Mouse (Mus musculus) brown adipose tissue, adult 24 weeks (tissue): ENCODE measurements around the gene Yju2. TPM values are rescaled to one million over a fixed set of nuclear protein-coding genes. Genes with fewer than 3 reads are reported as not detected.
A peak's percentile ranks its signal among the peaks of the same experiment; 100 is the strongest.

Experiments used
- H3K27ac ChIP-seq: fragments of 200-500 bp; replicated peaks from 2 replicates; pipeline ENCODE4 v1.5.1; 2012; ENCODE audit warnings: low read depth, mild to moderate bottlenecking, low read length
- H3K4me1 ChIP-seq: fragments of 200-500 bp; 2 replicates; pipeline ENCODE4 v1.6.1; 2012; ENCODE audit warnings: low read length, mixed read lengths; ENCODE audit not compliant: control insufficient read depth, insufficient read depth, insufficient read length
- H3K4me3 ChIP-seq: fragments of 200-500 bp; 2 replicates; pipeline ENCODE4 v1.5.1; 2012; ENCODE audit warnings: low read depth, mild to moderate bottlenecking, low read length, moderate library complexity; ENCODE audit not compliant: insufficient read depth
- polyA plus RNA-seq: library from polyadenylated mRNA; stranded (reverse); fragments of >200 nt; gene quantifications from 2 replicates; pipeline ENCODE4 v1.2.4, GENCODE M21; 2012; ENCODE audit not compliant: missing spikeins, insufficient read depth, insufficient read length

Yju2 gene
- polyA plus RNA-seq, 1 experiment = 4.6 TPM

GRCm38 (mm10) chr17:55956129-55956528 is 2.8 kb upstream of the Yju2 start:
- no peaks in the 10 kb centered on the region; the same call in 1 of the 2 replicates for H3K4me1 ChIP-seq
- no peak overlapping the region for H3K27ac ChIP-seq
- H3K4me3 ChIP-seq = no peak overlapping the region

GRCm38 (mm10) chr17:55956591-55956990 is 2.3 kb upstream of the Yju2 start:
- Histone ChIP-seq H3K4me3 (no peak overlapping the region), H3K4me1 (no peaks in the 10 kb centered on the region; the same call in 1 of the 2 replicates), H3K27ac (no peak overlapping the region)

DNA sequence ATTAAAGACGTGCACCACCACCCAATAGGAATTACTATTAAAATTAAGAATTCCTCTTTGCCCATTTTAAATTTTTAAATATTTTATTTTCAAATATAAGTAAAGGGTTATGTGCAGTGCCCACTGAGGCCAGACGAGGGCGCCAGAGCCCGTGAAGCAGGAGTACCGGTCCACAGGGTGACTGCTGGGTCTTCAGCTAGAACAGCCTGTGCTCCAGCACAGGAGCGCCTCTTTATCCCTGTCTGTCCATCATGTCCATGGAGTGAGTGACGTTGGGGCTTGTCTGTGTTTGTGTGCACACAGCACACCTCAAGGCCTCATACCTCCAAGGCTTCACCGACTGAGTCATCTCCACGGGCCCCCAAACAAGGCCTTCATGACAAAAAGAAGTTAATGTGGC is 1.7 kb upstream of the Yju2 start:
- Histone ChIP-seq H3K4me1 (no peaks in the 10 kb centered on the region; the same call in 1 of the 2 replicates), H3K27ac (no peak overlapping the region), H3K4me3 (no peak overlapping the region)

GRCm38 (mm10) chr17:55957726-55958583 is 944 bp upstream of the Yju2 start:
- Histone ChIP-seq H3K4me1 (no peaks in the 10 kb centered on the region; the same call in 1 of the 2 replicates), H3K27ac (peak overlapping the region; percentile 65), H3K4me3 (peak overlapping the region; percentile 51)

- peak overlapping the region; percentile 51 for H3K4me3 ChIP-seq
- H3K4me1 ChIP-seq = no peaks in the 10 kb centered on the region; the same call in 1 of the 2 replicates
- H3K27ac ChIP-seq = peak overlapping the region; percentile 65
Measured at GRCm38 (mm10) chr17:55958584-55958886, 364 bp upstream of the Yju2 start.

DNA sequence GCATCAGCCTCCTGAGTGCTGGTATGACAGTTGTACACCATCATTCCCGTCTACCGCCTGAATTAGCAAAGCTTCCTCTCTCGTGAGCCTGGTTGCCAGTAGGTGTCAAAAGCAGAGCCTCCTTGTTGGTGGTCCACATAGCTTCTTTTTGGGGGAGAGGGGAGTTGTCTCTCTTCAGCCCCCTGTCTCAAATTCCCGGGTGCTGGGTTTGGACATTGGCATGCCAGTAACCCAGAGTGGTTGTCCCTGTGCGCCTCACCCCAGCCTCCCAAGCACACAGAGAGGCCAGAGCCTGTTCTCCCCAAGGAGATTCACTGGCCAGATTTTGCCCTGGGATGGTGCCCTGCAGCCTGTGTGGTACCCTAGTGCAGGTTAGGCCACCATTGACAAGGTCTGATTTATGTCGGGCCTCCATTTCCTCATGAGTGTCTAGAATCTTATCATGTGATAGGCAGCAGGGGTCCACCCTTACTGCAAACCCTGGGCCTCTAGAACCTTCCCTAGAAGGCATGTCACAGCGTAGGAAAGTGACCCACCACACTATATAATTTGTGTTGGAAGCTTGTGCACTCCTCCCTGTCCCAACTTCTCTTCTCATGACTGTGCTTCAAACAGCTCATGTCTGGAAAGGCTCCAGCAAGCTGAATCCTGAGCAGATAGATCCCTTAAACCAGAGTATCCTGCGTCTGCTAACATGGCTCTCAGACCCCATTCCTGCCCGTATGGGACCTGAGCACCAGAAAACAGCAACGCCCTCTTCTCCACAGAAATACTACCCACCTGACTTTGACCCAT is 1.2 kb downstream of the Yju2 start:
- Histone ChIP-seq H3K27ac (no peak overlapping the region; the same call in 1 of the 2 replicates), H3K4me3 (peak overlapping the region; percentile 46), H3K4me1 (no peaks in the 10 kb centered on the region; the same call in 1 of the 2 replicates)

DNA sequence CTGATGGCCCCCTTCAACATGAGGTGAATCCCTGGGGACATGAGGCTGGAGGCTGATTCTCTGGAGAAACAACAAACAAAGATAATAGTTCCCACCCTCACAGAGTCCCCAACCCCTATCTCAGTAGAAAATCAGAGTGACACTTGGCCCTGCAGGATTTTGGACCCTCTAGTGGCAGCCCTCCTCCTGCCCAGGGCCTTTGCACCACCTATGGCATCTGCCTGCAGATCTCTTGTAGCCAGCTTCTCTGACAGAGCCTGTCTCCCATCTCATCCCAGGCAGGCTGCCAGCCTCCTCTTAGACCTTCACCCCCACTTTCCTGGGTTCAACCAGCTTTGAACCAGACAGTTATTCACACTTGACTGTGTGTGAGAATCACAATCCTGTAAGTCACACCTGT is 1.9 kb downstream of the Yju2 start:
- H3K4me3 ChIP-seq = no peak overlapping the region
- H3K27ac ChIP-seq = no peak overlapping the region
- no peaks in the 10 kb centered on the region; the same call in 1 of the 2 replicates for H3K4me1 ChIP-seq

DNA sequence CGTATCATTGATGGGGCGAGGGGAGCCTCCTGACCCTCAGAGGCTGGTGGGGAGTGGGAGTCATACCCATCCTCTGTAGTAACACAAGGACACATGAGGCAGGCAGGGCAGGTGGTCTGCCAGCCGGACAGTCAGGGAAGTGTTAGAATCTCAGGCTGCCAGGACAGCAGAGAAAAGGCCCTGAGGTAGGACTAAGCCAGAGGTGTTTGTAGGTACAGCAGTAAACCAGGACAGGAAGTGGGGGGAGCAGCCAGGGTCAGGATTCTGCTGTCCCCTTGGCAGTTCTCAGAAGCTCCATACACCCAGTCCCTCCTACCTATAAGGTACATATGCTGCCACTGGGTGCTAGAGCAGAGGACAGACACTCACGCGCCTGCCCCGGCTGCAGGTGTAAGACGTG is 2.7 kb downstream of the Yju2 start:
- no peaks in the 10 kb centered on the region; the same call in 1 of the 2 replicates for H3K4me1 ChIP-seq
- H3K4me3 ChIP-seq = no peak overlapping the region
- H3K27ac ChIP-seq = no peak overlapping the region

DNA sequence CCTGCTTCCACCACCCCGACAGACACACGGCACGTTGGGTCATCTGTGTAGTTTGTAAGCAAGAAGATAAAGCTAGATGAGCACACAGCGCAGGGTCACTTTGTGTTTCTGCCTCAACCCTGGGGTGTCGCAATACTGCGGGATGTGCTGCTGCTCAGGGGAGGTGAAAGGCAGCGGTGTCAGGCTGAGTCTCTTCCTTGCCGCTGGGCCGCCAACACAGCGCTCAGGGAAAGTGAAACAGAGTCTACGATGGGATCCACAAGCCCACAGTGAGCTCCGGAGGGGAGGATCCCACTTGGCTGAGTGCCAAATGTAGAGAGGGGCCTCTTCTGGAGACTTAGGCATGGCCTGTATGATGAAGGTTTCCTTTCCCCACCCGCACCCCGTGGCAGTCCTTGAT is 4.3 kb downstream of the Yju2 start:
- Histone ChIP-seq H3K27ac (no peak overlapping the region), H3K4me3 (no peak overlapping the region), H3K4me1 (peaks cover 4% of the 10 kb centered on the region; the same call in 1 of the 2 replicates)

DNA sequence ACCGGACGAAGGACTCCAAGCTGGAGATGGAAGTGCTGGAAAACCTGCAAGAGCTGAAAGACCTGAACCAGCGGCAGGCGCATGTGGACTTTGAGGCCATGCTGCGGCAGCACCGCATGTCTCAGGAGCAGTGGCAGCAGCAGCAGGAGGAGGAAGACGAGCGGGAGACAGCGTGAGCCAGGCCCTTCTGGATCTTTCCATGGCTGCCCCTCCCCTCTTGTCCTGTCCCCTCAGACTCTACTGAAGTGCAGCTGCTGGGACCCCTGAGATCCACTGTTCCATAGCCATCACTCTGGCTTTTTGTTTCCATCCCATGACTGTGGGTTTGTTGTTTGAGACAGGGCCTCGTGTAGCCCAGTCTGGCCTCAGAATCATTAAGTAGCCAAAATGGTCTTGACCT is 5.6 kb downstream of the Yju2 start:
- no peak overlapping the region for H3K27ac ChIP-seq
- H3K4me1 ChIP-seq = peaks cover 4% of the 10 kb centered on the region; the same call in 1 of the 2 replicates
- H3K4me3 ChIP-seq = no peak overlapping the region

DNA sequence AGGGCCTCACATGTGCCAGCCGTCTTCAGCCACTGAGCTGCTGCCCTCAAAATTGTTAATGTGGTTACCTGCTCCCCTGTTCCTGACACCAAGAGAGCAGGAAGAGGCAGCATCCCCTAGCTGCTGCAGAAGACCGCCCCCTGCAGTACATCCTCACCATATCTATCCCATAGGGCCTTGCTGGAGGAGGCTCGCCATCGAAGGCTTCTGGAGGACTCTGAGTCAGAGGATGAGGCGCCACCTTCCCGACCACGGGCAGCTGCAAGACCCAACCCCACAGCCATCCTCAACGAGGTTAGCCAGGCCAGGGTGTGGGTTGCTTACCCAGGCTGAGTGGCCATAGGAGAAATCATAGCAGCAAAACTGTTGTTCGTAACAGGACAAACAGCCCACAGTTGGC is 6.1 kb downstream of the Yju2 start:
- H3K27ac ChIP-seq = no peak overlapping the region
- H3K4me1 ChIP-seq = 0 out of 2 replicates have a peak, but pooled peaks cover 4% of the 10 kb centered on the region
- no peak overlapping the region for H3K4me3 ChIP-seq

GRCm38 (mm10) chr17:55967186-55967585 is 8.3 kb downstream of the Yju2 start:
- Histone ChIP-seq H3K4me1 (peaks cover 7% of the 10 kb centered on the region; the same call in 1 of the 2 replicates), H3K27ac (no peak overlapping the region), H3K4me3 (no peak overlapping the region)

DNA sequence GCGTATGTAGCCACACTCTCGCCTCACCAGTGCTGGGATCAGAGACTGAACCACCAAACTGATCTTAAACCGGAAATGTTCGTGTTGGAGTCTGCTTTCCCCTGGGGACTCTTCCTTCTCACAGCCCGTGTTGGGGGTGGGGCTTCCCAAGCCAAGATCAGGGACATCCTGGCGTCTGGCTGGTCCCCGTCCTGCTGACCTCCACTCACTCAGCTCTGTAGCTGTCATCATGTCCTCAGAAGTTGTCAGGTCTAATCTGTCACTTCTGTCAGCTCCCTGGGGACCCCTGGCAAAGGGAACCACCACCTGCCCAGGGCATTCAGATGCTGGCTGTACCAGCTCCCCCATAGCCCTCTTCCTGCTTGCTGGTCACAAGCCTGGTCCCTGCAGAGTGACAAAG is 9.3 kb downstream of the Yju2 start:
- no peak overlapping the region for H3K27ac ChIP-seq
- peaks cover 7% of the 10 kb centered on the region; the same call in 1 of the 2 replicates for H3K4me1 ChIP-seq
- H3K4me3 ChIP-seq = no peak overlapping the region

DNA sequence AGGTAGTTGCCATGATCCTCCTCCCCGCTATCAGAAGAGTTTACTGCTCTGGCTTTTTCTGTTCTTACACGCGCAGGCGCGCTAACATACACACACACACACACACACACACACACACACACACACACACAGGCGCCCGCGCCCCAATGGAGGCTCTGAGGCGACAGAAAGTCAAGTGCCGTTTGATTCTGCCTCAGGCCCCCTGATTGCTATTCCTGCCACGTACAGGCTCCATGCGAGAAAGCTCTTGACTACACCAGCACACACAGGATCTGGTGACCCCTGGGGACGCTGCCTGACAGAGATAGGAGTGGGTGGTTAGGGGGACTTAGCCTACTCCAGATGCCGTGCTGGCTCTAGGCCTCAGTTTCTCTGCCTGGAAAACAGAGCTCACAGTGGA is 10.7 kb downstream of the Yju2 start:
- no peak overlapping the region for H3K27ac ChIP-seq
- no peak overlapping the region for H3K4me3 ChIP-seq
- peaks cover 7% of the 10 kb centered on the region; the same call in 1 of the 2 replicates for H3K4me1 ChIP-seq
